Mouse (Mus musculus): ENCODE data around the gene Arl5c.
A peak's percentile ranks its signal among the peaks of the same experiment; 100 is the strongest.
"Not testable (repeated sequence)": the region's sequence is repeated elsewhere in the genome, so short reads cannot be mapped to it uniquely, and the experiment has no call there.

Arl5c gene

DNA sequence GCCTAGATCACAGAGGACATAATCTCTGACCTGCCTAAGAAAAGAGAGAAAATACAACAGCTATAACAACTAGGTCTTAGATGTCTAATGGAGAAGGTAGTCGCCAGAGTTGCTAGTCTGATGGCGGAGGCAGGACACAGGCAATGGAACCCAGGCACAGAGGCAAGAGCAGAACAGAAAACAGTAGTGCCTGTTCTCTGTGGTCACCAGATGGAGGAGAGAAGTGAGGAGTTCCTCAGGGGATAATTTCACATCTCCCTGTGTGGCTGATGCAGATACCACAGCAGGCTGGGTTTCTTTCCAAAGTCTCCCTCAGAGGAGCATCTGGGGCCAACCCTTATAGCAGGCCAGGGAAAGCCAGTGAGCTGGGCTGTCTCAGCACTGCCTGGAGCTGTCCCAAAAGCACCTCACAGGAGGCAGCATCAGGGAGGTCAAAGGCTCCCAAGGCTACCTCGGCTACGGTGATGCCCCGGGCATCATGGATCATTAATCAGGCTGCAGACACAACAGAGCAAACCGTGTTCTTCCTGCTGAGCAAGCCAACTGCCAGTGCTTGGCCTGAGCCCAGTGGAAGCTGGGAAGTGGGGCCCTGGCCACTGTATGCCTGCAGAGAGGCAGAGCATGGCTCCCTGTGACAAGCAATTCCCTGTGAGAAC lies 38.9 kb downstream of the Arl5c start:
- DNase-seq, result peak; percentile 91

DNA sequence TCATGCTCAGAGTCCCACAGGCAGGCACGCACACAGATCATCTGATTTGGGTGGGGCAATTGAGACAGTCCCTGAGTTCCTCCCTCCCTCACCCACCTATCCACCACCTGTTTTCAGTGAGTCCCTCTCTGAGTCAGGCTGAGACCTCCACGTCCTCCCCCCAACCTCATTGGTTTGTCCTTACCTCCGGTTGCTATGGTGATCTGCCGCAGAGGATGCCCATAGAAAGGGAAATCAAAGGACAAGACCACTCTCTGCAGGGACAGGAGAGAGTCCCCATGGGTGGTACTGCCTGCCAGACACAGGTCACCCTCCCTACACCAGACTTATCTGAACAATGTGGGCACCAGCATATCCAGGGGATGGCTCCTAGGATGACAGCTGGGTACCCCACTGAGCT lies 40.1 kb downstream of the Arl5c start:
- DNase-seq, result no peak

DNA sequence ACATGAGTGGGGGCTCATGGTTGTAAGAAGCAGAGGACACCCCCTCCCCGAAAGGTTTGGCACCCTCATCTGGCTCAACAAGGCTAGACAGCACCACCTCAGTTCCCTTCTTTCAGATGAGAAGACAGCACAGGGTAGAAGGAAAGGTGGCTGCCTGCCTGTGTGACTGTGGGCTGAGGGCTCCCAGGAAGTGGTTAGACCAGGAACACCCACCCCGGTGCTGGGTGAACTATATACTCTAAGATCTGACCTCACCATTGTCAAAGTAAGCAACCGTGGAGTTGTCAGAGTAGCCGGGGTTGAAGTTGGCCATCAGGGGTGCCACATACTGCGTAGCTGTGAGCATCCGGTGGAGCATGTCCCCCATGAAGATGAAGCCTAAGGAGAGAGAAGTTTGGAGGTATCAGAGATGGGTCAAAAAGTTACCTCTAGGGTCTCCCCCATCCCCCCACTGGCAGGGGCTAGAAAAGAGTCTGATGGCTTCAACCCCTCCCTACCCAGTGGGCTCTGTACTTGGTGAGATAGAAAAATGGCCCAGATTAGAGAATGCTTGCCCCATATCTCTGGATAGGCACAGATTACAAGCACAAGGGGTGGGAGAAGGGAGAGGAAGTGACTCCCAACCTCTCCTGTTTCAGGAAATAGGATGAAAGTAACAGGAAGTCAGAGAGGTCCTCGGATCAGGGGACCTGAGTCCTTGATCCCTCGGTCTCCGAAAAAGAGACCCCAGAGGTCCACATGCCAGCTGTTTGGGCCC lies 40.7 kb downstream of the Arl5c start:
- DNase-seq, result no peak

DNA sequence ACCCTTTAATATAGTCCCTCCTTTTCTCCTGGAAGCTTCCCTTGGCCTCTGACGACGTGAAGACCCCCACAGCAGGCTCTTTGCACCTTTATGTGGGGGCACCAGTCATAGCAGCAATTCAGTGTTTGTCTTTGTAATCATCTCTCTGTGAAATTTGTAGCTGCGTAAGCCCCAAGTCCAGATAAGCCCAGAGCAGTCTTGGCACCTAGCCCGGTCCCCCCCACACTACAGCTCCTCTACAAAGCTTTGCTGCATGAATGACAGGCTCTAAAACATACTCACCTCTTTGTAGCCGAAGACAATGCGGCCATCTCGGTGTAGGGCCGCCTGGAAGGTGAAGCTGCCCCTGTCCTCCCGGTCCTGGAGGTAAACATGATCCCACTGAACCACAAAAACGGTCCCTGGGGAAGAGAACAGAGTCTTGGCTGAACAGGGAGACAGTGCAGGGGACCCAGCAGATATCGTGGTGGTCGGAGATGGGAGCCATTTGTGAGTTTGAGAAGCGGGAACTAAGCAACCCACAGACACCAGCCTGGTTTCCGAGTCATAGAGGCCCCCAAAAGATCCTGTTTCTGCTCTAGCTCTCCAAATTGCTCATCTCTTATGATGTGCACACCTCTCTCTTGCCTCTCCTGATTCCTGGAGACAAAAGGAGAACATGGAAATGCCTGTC lies 41.4 kb downstream of the Arl5c start:
- DNase-seq, result no peak

DNA sequence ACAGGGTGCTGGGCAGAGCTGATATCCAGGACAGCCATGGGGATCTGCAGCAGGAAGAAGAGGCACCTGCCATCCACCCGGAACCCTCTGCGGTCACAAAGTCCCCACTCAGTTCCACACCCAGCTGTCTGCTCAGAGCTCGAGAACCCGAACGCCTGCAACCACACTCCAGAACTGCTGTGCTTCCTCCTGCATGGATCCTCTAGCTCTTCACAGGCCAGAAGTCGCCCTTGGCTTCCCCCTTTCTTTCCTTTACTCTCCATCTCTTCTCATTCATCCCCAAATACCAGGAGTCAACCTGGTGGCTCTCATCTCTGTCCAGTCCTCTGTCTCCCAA lies 42.1 kb downstream of the Arl5c start:
- no peak for DNase-seq

DNA sequence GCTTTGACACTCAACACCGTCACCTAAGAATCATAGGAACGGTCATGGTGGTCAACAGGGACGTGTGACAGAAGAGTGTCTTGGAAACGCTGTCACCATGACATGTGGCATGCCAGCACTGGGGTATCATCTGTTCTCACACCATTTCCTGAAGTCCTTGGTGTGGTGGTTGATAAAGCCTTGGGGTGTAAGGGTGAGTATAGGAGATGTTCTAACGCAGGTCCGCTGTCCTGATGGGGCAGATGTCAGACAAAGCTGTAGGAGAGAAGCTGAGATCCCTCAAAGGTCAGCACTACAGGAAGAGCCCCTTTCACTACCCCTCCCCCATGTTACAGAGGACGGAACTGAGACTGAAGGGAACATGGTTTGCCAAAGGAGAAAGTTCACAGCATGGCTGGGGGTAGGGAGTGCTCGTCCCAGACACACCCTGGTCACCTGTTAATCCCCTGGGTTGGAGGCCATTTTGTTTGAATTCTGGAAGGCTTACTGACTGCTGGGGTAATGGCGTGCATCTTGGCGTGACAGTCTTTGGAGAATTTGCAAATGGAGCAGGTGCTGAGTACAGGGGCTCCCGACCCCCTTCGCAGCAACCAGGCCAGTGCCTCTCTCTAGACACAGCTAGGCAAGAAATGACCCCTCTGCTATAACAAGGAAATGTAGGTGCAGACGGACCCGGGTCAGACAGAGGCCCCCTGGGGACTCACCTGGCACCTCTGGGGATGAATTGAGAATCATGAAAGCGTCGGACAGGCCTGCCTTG lies 42.6 kb downstream of the Arl5c start:
- no peak for DNase-seq

DNA sequence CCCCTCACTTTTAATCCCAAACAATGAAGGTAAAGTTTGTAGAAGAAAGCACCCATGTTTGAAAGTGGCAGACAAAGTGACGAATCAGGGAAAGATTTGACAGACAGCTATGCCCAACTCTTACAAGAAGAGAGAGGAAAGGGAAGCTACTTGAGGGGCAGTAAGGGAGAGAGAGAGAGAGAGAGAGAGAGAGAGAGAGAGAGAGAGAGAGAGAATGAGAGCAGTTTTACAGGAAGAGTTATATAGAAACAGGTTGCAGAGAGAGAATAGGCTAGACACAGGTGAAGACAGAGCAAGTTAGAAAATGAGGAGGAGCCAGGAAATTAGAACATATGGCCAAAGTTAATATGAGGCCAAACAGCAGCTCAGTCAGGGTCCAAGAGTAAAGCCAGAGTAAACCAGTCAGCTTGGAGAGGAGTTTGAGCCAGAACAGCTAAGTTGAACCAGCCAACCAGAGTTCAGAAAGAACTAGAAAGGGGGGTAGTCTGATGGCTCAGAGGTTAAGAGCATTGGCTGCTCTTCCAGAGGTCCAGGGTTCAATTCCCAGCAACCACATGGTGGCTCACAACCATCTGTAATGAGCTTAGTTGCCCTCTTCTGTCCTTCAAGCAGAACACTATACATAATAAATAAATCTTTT lies 43.5 kb downstream of the Arl5c start:
- no peak for DNase-seq

DNA sequence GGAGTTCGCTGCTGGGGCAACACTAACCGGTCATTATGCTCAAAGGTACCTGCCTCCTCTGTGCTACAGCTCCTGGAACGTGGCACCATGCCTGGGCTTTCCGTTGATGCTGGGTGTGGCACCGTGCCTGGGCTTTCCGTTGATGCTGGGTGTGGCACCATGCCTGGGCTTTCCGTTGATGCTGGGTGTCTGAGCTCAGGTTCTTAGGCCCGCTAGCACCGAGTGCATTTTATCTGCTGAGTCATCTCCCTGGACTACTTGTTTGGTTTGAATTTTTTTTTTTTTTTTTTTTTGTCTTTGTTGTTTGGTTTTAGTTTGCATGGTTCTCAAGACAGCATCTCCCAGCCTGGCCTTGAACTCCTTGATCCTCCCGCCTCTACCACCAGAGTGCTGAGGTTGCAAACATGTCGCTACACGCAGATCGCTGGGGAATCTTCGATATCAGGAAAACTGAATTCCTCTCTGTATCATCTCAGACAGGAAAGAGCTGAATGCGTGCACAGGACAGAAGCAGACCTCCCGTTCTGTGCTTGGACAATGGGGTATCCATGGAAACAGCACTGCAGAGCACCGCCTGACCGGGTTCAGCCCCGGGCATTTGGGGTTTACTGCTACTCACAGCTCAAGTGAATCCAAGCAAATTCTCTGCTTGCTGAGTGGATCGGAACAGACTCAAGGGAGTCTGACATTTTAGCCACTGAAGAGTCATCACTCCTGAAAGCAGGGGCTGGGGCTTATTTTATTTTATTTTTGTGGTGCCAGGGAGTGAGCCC lies 46.1 kb downstream of the Arl5c start:
- no peak for DNase-seq

DNA sequence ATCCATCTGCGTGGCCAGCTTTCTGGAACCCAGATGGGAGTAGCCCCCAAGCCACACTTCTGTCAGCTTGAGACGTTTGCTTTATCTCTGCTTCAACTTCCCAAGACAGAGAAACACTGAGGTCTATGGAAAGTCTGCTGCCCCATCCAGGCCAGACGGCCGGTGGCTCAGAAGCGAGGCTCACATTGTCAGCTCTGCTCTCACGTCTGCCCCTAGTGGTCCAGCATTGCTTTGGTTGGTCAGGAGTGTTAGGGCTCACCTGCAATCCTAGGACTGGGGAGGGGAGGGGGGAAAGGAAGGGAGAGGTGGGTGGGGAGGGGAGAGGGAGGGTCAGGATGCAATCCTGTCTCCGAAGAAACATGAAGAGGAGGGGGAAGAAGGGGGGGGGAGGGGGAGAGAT lies 48.6 kb downstream of the Arl5c start:
- DNase-seq, result no peak

DNA sequence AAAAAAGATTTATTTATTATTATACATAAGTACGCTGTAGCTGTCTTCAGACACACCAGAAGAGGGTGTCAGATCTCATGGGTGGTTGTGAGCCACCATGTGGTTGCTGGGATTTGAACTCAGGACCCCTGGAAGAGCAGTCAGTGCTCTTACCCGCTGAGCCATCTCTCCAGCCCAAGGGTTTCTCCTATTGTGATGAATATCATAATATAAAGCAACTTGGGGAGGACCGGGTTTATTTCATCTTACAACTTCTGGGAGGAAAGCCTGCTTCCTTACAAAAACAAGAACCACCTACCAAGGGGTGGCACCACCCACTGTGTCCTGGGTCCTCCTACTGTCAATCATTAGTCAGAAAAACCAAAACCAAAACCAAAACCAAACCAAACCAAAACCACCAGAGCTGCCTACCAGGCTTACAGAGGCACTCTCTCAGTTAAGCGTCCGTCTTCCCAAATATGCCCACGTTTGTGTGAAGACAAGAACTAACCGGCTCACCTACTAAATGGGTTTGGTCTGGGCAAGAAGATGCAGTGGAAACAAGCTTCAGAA lies 50.2 kb downstream of the Arl5c start:
- not testable (repeated sequence) for DNase-seq

DNA sequence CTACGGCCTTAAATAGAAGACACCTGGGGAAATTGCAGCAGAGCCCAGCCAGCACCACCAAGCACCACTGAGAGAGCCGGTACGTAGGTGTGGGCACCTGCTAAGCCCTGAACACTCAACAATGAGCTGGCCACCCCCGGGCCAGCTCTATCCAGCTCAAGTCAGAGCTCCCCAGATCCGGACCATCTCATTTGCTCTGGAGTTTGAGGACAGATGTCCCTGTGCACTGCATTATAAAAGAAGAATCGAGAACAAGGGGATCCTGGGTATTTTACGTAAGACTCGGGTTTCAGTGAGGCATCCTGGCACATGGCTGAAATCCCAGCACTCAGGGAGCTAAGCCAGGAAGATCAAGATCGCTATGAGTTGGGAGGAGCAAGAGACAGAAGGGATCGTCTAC lies 51.0 kb downstream of the Arl5c start:
- DNase-seq, result no peak

DNA sequence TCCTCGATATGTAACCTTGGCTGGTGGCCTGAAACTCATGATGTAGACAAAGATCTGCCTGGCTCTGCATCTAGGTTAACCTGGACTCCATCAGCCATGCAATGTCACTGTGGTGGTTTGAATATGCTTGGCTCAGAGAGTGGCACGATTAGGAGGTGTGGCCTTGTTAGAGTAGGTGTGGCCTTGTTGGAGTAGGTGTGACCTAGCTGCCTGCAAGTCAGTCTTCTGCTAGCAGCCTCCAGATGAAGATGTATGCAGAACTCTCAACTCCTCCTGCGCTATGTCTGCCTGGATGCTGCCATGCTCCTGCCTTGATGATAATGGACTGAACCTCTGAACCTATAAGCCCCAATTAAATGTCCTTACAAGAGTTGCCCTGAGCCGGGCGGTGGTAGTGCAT lies 52.7 kb downstream of the Arl5c start:
- no peak for DNase-seq

DNA sequence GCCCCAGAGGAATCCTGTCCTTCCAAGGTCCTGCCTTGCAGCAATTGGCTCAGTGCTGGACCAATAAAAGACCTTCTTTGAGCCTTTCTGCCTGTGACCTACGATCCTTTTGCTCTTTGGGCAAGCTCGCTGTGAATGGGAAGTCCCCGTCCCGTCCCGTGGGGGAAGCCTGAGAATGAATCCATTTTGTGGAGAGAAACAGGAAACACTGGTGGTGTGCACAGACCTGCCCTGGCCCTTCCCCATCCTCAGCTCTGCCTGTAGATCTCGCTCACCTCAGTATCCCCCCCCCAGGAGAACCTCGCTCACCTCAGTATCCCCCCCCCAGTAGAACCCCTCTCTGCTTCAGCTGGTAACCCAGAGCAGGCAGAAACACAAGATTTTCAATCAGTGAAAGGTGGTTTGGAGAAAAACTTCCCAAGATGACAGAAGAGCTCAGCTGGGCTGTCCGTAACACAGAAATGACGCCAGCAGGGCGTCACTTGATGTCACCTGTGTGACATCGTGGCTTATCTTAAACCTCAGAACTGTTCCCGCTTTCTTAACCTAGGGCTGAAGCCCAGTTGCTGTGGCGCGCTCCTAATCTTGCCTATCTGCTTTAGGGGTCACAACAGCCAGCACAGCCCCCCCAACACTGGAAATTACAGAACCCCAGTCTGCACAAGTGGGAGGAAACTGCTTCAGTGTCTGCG lies 53.4 kb downstream of the Arl5c start:
- DNase-seq, result no peak

Data from kidney, adult 11 months (tissue).